Mouse (Mus musculus) kidney, embryonic 14.5 days (tissue): Measurements from ENCODE around the gene Foxn3. TPM values are rescaled to one million over a fixed set of nuclear protein-coding genes. Genes with fewer than 3 reads are reported as not detected.

ENCODE experiments used
- ATAC-seq: fragments of 200-750 bp; cut with Nextera tagmentation; 2 replicates; pipeline ENCODE4 v1.8.0; 2017; ENCODE audit warnings: moderate number of reproducible peaks, mild to moderate bottlenecking, moderate TSS enrichment, moderate library complexity; ENCODE audit not compliant: low FRiP score, low TSS enrichment
- H3K27ac ChIP-seq: fragments of 300-500 bp; sonication (generic); 2 replicates; pipeline ENCODE4 v1.5.1; 2014; ENCODE audit warnings: low read depth, mild to moderate bottlenecking, low read length, moderate library complexity, mixed read lengths
- H3K27me3 ChIP-seq: fragments of 300-500 bp; sonication (generic); 2 replicates; pipeline ENCODE4 v1.6.1; 2014; ENCODE audit warnings: mild to moderate bottlenecking, low read length; ENCODE audit not compliant: control insufficient read depth, insufficient read depth
- H3K36me3 ChIP-seq: fragments of 300-500 bp; sonication (generic); 2 replicates; pipeline ENCODE4 v1.6.1; 2014; ENCODE audit warnings: low read length, mixed read lengths; ENCODE audit not compliant: control insufficient read depth, insufficient read depth
- H3K4me1 ChIP-seq: fragments of 300-500 bp; sonication (generic); 2 replicates; pipeline ENCODE4 v1.6.1; 2014; ENCODE audit warnings: low read length, mixed read lengths; ENCODE audit not compliant: control insufficient read depth, insufficient read depth
- H3K4me2 ChIP-seq: fragments of 300-500 bp; sonication (generic); replicated peaks from 2 replicates; pipeline ENCODE4 v1.6.1; 2014; ENCODE audit warnings: low read depth, mild to moderate bottlenecking, low read length
- H3K4me3 ChIP-seq: fragments of 300-500 bp; sonication (generic); 2 replicates; pipeline ENCODE4 v1.5.1; 2014; ENCODE audit warnings: mild to moderate bottlenecking, low read length
- H3K9ac ChIP-seq: fragments of 300-500 bp; sonication (generic); 2 replicates; pipeline ENCODE4 v1.6.1; 2014; ENCODE audit warnings: low read depth, mild to moderate bottlenecking, low read length, moderate library complexity
- H3K9me3 ChIP-seq: fragments of 300-500 bp; sonication (generic); 2 replicates; pipeline ENCODE4 v1.6.1; 2016; ENCODE audit warnings: low read length; ENCODE audit not compliant: control insufficient read depth
- WGBS: fragments of 180-500 bp; shearing (Covaris S2); extraction: QIAGEN DNeasy Blood & Tissue Kit; methylation state at CpG from one replicate; pipeline ENCODE4 v1.1.7; 2014; 5-methylcytosine and 5-hydroxymethylcytosine counted together
- polyA plus RNA-seq: library from polyadenylated mRNA; unstranded; fragments of >200 nt; fragmentation: Nextera tagmentation; extraction: Ambion mirVana; gene quantifications from 2 replicates; pipeline ENCODE4 v1.2.1, GENCODE M21; 2014

The Foxn3 gene
- polyA plus RNA-seq, 1 experiment from 2014 or later = 70.2 TPM

GRCm38 (mm10) chr12:99519862-99520261 lies 43.5 kb downstream of the Foxn3 start:
- no peaks in the 10 kb centered on the region for H3K9me3 ChIP-seq
- no peak for ATAC-seq

DNA sequence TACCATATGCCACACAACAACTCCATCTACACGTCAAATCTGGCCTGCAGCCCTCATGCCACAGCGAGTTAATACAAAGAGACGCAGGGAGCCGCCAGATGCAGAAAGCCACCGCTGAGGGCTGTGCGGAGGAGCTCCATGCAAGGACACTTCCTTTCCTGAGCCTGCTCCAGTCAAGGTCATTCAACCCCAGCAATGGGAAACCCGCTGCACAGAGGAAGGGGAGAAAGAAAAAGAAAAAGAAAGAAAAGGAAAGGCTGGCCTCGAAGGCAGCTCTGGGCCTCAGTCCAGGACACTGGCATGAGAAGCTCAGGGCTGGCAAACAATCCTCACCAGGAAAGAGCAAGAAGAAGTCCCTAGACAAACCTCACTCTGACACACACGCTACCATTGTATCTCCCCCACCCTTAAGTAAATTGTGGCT lies 44.2 kb downstream of the Foxn3 start:
- Histone ChIP-seq H3K27me3 (no peaks in the 10 kb centered on the region), H3K9me3 (no peaks in the 10 kb centered on the region), H3K4me3 (no peak overlapping the region), H3K9ac (no peak overlapping the region), H3K4me1 (no peaks in the 10 kb centered on the region), H3K4me2 (no peak overlapping the region), H3K36me3 (no peaks in the 10 kb centered on the region), H3K27ac (no peak overlapping the region)
- no peak for ATAC-seq
- WGBS = 65% methylated on average over 9 of the region's 9 CpGs

More at GRCm38 (mm10) chr12:99519862-99520261, 43.5 kb downstream of the Foxn3 start:
- Histone ChIP-seq H3K4me2 (no peak overlapping the region), H3K4me1 (no peaks in the 10 kb centered on the region), H3K36me3 (no peaks in the 10 kb centered on the region), H3K4me3 (no peak overlapping the region), H3K27ac (no peak overlapping the region), H3K9ac (no peak overlapping the region), H3K27me3 (no peaks in the 10 kb centered on the region)
- WGBS = 86% methylated on average over 4 of the region's 4 CpGs

- 97% methylated on average over 10 of the region's 10 CpGs for WGBS
- no peak for ATAC-seq
- H3K36me3 ChIP-seq = no peaks in the 10 kb centered on the region
- no peak overlapping the region for H3K9ac ChIP-seq
- no peak overlapping the region for H3K27ac ChIP-seq
- no peak overlapping the region for H3K4me3 ChIP-seq
- no peaks in the 10 kb centered on the region for H3K9me3 ChIP-seq
- no peaks in the 10 kb centered on the region for H3K27me3 ChIP-seq
- H3K4me2 ChIP-seq = no peak overlapping the region
- H3K4me1 ChIP-seq = no peaks in the 10 kb centered on the region
Observed at GRCm38 (mm10) chr12:99518640-99519039, 44.7 kb downstream of the Foxn3 start.

GRCm38 (mm10) chr12:99518126-99518525 lies 45.3 kb downstream of the Foxn3 start:
- H3K4me1 ChIP-seq = no peaks in the 10 kb centered on the region
- WGBS = 88% methylated on average over 12 of the region's 12 CpGs
- no peaks in the 10 kb centered on the region for H3K27me3 ChIP-seq
- no peak overlapping the region for H3K27ac ChIP-seq
- no peak overlapping the region for H3K4me2 ChIP-seq
- no peak overlapping the region for H3K9ac ChIP-seq
- no peak overlapping the region for H3K4me3 ChIP-seq
- no peaks in the 10 kb centered on the region for H3K36me3 ChIP-seq
- no peak for ATAC-seq
- H3K9me3 ChIP-seq = no peaks in the 10 kb centered on the region

- whole genome bisulfite sequencing = 93% methylated on average over 5 of the region's 5 CpGs
- Histone ChIP-seq H3K36me3 (no peaks in the 10 kb centered on the region), H3K9me3 (no peaks in the 10 kb centered on the region), H3K4me2 (no peak overlapping the region), H3K27me3 (no peaks in the 10 kb centered on the region), H3K9ac (no peak overlapping the region), H3K27ac (no peak overlapping the region), H3K4me3 (no peak overlapping the region), H3K4me1 (no peaks in the 10 kb centered on the region)
- ATAC-seq = no peak
Observed at GRCm38 (mm10) chr12:99517296-99517695, 46.1 kb downstream of the Foxn3 start.

GRCm38 (mm10) chr12:99515481-99515880 lies 47.9 kb downstream of the Foxn3 start:
- H3K4me2 ChIP-seq = no peak overlapping the region
- no peaks in the 10 kb centered on the region for H3K4me1 ChIP-seq
- ATAC-seq = no peak
- no peaks in the 10 kb centered on the region for H3K9me3 ChIP-seq
- WGBS = 34% methylated on average over 3 of the region's 3 CpGs
- H3K27ac ChIP-seq = no peak overlapping the region
- no peak overlapping the region for H3K4me3 ChIP-seq
- no peaks in the 10 kb centered on the region for H3K36me3 ChIP-seq
- H3K9ac ChIP-seq = no peak overlapping the region
- H3K27me3 ChIP-seq = no peaks in the 10 kb centered on the region

GRCm38 (mm10) chr12:99511644-99512043 lies 51.7 kb downstream of the Foxn3 start:
- no peak overlapping the region for H3K4me2 ChIP-seq
- no peaks in the 10 kb centered on the region for H3K36me3 ChIP-seq
- H3K4me1 ChIP-seq = no peaks in the 10 kb centered on the region
- ATAC-seq = no peak
- WGBS = 95% methylated on average over 5 of the region's 5 CpGs
- H3K9me3 ChIP-seq = no peaks in the 10 kb centered on the region
- no peaks in the 10 kb centered on the region for H3K27me3 ChIP-seq
- H3K4me3 ChIP-seq = no peak overlapping the region
- H3K9ac ChIP-seq = no peak overlapping the region
- H3K27ac ChIP-seq = no peak overlapping the region

DNA sequence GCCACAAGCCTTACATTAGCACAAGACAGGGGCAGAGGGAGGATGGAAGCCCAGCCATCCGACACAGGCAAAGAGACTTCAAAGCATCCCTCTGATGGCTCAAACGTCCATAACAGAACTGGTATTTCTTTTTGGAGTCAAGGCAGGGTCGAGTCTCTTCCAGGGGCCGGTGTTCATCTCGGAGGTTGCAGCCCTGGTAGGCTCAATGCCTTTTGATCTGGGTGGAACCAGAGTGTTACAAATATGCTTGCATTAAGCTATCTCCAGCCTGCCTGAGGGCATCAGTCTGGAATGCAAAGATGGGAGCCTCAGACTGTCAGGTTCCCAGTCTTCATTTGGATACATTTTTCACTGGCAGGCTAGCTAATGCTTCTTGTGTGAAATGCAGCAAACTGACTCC lies 52.6 kb downstream of the Foxn3 start:
- Histone ChIP-seq H3K27ac (no peak overlapping the region), H3K4me1 (no peaks in the 10 kb centered on the region), H3K36me3 (no peaks in the 10 kb centered on the region), H3K4me3 (no peak overlapping the region), H3K4me2 (no peak overlapping the region), H3K9me3 (no peaks in the 10 kb centered on the region), H3K9ac (no peak overlapping the region), H3K27me3 (no peaks in the 10 kb centered on the region)
- 34% methylated on average over 5 of the region's 5 CpGs for WGBS
- ATAC-seq = no peak

DNA sequence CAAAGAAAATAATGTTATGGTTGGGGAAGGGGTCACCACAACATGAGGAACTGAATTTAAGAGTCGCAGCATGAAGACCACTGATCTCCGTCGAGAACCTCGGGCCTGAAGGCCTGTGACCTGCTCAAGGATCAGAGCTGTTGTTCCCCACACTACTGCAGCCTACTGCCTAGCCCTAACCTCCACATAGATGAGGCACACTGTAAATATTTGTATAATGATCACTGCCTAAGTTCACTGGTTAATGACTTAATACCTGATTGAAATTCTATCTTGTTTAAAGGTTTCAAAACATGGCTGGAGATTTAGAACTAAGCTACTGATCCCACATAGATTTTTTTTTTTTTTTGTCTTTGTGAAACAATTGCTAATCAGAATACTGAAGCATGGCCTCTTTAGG lies 61.2 kb downstream of the Foxn3 start:
- no peak overlapping the region for H3K27ac ChIP-seq
- no peaks in the 10 kb centered on the region for H3K36me3 ChIP-seq
- no peaks in the 10 kb centered on the region for H3K9me3 ChIP-seq
- H3K9ac ChIP-seq = no peak overlapping the region
- no peaks in the 10 kb centered on the region for H3K4me1 ChIP-seq
- ATAC-seq = no peak
- no peak overlapping the region for H3K4me3 ChIP-seq
- H3K27me3 ChIP-seq = no peaks in the 10 kb centered on the region
- H3K4me2 ChIP-seq = no peak overlapping the region
- 87% methylated on average over 4 of the region's 4 CpGs for WGBS
